Mouse (Mus musculus) bone marrow macrophage, adult 2 months (primary cell): Measurements from ENCODE around the gene Dnaaf3.

ENCODE experiments used
- CTCF ChIP-seq: IDR thresholded peaks from 2 replicates; pipeline ENCODE4 v1.5.1; 2012; ENCODE audit warnings: low read depth, mild to moderate bottlenecking, low read length, moderate library complexity
- POLR2A ChIP-seq: IDR thresholded peaks from 2 replicates; pipeline ENCODE4 v1.6.1; 2012; ENCODE audit warnings: mild to moderate bottlenecking, low read depth, low read length, borderline replicate concordance

- TF ChIP-seq CTCF: no peak
- no peak for TF ChIP-seq POLR2A
Measured at GRCm38 (mm10) chr7:4536369-4536768, 4.1 kb upstream of the Dnaaf3 start.
